Mouse (Mus musculus): Measurements from ENCODE around the gene Hivep2. TPM values are rescaled to one million over a fixed set of nuclear protein-coding genes. Genes with fewer than 3 reads are reported as not detected.

The Hivep2 gene
- polyA plus RNA-seq, 1 experiment from 2014 or later: 4.6 TPM

- H3K4me2 ChIP-seq (replicated peaks; ENCODE audit: low read depth, low read length): no peak overlapping the region
- ATAC-seq (ENCODE audit: low FRiP score, low TSS enrichment): no peak
- H3K9ac ChIP-seq (replicated peaks; ENCODE audit: low read length): no peak overlapping the region
- H3K27ac ChIP-seq (ENCODE audit: low read length): no peak overlapping the region
- no peak overlapping the region for H3K4me3 ChIP-seq (ENCODE audit: low read length)
- peaks cover 12% of the 10 kb centered on the region for H3K4me1 ChIP-seq (ENCODE audit: insufficient read depth, low read length)
- H3K27me3 ChIP-seq (ENCODE audit: insufficient read depth, low read length): no peaks in the 10 kb centered on the region
- no peaks in the 10 kb centered on the region for H3K36me3 ChIP-seq (ENCODE audit: insufficient read depth, low read length)
- no peaks in the 10 kb centered on the region for H3K9me3 ChIP-seq (ENCODE audit: low read length)
- WGBS: 75% methylated on average over 3 of the region's 3 CpGs
Observed at GRCm38 (mm10) chr10:13970321-13970720, 4.4 kb downstream of the Hivep2 start.

GRCm38 (mm10) chr10:13971268-13971667, 5.4 kb downstream of the Hivep2 start:
- H3K27me3 ChIP-seq (ENCODE audit: insufficient read depth, low read length): no peaks in the 10 kb centered on the region
- H3K9ac ChIP-seq (replicated peaks; ENCODE audit: low read length): no peak overlapping the region
- no peak for ATAC-seq (ENCODE audit: low FRiP score, low TSS enrichment)
- no peak overlapping the region for H3K4me3 ChIP-seq (ENCODE audit: low read length)
- H3K4me1 ChIP-seq (ENCODE audit: insufficient read depth, low read length): peaks cover 12% of the 10 kb centered on the region
- no peak overlapping the region for H3K27ac ChIP-seq (ENCODE audit: low read length)
- WGBS: 49% methylated on average over 5 of the region's 5 CpGs
- no peak overlapping the region for H3K4me2 ChIP-seq (replicated peaks; ENCODE audit: low read depth, low read length)
- H3K36me3 ChIP-seq (ENCODE audit: insufficient read depth, low read length): no peaks in the 10 kb centered on the region
- H3K9me3 ChIP-seq (ENCODE audit: low read length): no peaks in the 10 kb centered on the region

GRCm38 (mm10) chr10:13973563-13974179, 7.8 kb downstream of the Hivep2 start:
- no peak overlapping the region for H3K4me3 ChIP-seq (ENCODE audit: low read length)
- 79% methylated on average over 7 of the region's 7 CpGs for WGBS
- H3K36me3 ChIP-seq (ENCODE audit: insufficient read depth, low read length): no peaks in the 10 kb centered on the region
- no peaks in the 10 kb centered on the region for H3K9me3 ChIP-seq (ENCODE audit: low read length)
- H3K4me1 ChIP-seq (ENCODE audit: insufficient read depth, low read length): peaks cover 11% of the 10 kb centered on the region
- H3K27me3 ChIP-seq (ENCODE audit: insufficient read depth, low read length): no peaks in the 10 kb centered on the region
- H3K4me2 ChIP-seq (replicated peaks; ENCODE audit: low read depth, low read length): no peak overlapping the region
- ATAC-seq (ENCODE audit: low FRiP score, low TSS enrichment): no peak
- no peak overlapping the region for H3K27ac ChIP-seq (ENCODE audit: low read length)
- no peak overlapping the region for H3K9ac ChIP-seq (replicated peaks; ENCODE audit: low read length)

DNA sequence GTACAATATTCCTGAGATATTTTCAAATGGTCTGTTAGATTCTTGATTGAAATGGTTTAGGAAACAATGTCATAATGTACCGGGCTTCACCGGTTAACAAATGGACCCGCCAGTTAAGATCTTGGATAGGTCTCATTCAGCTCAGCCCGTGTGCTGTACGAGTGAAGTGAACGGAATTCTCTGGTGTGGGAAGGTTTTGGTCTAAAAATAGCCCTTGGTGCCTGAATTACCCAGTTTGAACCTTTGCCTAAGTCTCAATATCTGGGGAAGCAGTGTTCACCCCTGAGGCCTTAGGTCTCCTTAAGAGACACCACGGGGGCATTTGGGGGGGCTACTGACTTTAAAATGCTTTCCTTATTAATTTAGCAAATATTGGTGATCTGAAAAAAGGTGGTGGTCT, 8.6 kb downstream of the Hivep2 start:
- Histone ChIP-seq H3K36me3 (ENCODE audit: insufficient read depth, low read length) (no peaks in the 10 kb centered on the region), H3K4me2 (replicated peaks; ENCODE audit: low read depth, low read length) (no peak overlapping the region), H3K27me3 (ENCODE audit: insufficient read depth, low read length) (no peaks in the 10 kb centered on the region), H3K4me3 (ENCODE audit: low read length) (no peak overlapping the region), H3K9me3 (ENCODE audit: low read length) (no peaks in the 10 kb centered on the region), H3K9ac (replicated peaks; ENCODE audit: low read length) (no peak overlapping the region), H3K27ac (ENCODE audit: low read length) (no peak overlapping the region), H3K4me1 (ENCODE audit: insufficient read depth, low read length) (peaks cover 7% of the 10 kb centered on the region)
- no peak for ATAC-seq (ENCODE audit: low FRiP score, low TSS enrichment)
- 72% methylated on average over 7 of the region's 7 CpGs for WGBS

GRCm38 (mm10) chr10:13975861-13976260, 10.0 kb downstream of the Hivep2 start:
- Histone ChIP-seq H3K4me1 (ENCODE audit: insufficient read depth, low read length) (peaks cover 7% of the 10 kb centered on the region), H3K4me2 (replicated peaks; ENCODE audit: low read depth, low read length) (no peak overlapping the region), H3K36me3 (ENCODE audit: insufficient read depth, low read length) (no peaks in the 10 kb centered on the region), H3K27ac (ENCODE audit: low read length) (no peak overlapping the region), H3K9ac (replicated peaks; ENCODE audit: low read length) (no peak overlapping the region), H3K9me3 (ENCODE audit: low read length) (no peaks in the 10 kb centered on the region), H3K27me3 (ENCODE audit: insufficient read depth, low read length) (no peaks in the 10 kb centered on the region), H3K4me3 (ENCODE audit: low read length) (no peak overlapping the region)
- no peak for ATAC-seq (ENCODE audit: low FRiP score, low TSS enrichment)
- WGBS: 60% methylated on average over 4 of the region's 4 CpGs

DNA sequence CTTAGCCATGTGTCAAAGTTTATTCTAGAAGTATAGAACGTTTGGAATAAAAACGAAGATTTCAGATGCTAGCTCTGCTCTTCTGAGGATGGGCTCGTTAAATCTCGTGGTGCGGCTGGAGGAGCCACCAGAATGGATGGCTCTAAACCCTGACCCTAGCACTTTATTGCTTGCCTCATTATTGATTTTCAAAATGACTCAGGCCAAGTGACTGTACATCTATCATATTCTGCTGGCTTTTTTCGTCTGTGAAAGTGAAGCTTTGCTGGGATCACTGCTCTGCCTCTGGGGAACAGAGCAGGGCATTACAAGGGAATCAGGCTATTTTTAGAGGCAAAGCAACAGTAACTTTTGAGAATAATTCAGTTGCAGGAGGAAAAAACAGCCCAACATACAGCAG, 10.4 kb downstream of the Hivep2 start:
- Histone ChIP-seq H3K4me2 (replicated peaks; ENCODE audit: low read depth, low read length) (no peak overlapping the region), H3K27ac (ENCODE audit: low read length) (no peak overlapping the region), H3K9me3 (ENCODE audit: low read length) (no peaks in the 10 kb centered on the region), H3K4me3 (ENCODE audit: low read length) (no peak overlapping the region), H3K27me3 (ENCODE audit: insufficient read depth, low read length) (no peaks in the 10 kb centered on the region), H3K36me3 (ENCODE audit: insufficient read depth, low read length) (no peaks in the 10 kb centered on the region), H3K4me1 (ENCODE audit: insufficient read depth, low read length) (peaks cover 5% of the 10 kb centered on the region), H3K9ac (replicated peaks; ENCODE audit: low read length) (no peak overlapping the region)
- no peak for ATAC-seq (ENCODE audit: low FRiP score, low TSS enrichment)
- WGBS: 36% methylated on average over 6 of the region's 6 CpGs

DNA sequence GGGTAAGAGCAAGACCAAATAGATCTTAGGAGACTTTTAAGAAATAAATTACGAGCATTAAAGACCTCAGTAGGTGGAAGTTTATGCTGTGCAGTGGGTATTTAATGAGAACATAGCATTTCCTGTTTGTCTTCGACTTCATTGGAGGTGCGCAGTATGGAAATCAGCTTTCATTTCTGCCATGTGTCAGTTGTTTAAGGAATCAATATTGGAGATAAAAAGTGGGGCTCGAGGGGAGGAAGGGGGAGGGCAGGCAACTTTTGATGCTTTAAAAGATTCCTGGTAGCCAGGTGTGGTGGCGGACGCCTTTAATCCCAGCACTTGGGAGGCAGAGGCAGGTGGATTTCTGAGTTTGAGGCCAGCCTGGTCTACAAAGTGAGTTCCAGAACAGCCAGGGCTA, 16.4 kb downstream of the Hivep2 start:
- 71% methylated on average over 6 of the region's 6 CpGs for WGBS
- Histone ChIP-seq H3K27me3 (ENCODE audit: insufficient read depth, low read length) (no peaks in the 10 kb centered on the region), H3K4me1 (ENCODE audit: insufficient read depth, low read length) (peaks cover 18% of the 10 kb centered on the region), H3K36me3 (ENCODE audit: insufficient read depth, low read length) (no peaks in the 10 kb centered on the region), H3K4me2 (replicated peaks; ENCODE audit: low read depth, low read length) (peak overlapping the region; percentile 83), H3K4me3 (ENCODE audit: low read length) (peak overlapping the region; percentile 60), H3K9me3 (ENCODE audit: low read length) (no peaks in the 10 kb centered on the region), H3K9ac (replicated peaks; ENCODE audit: low read length) (no peak overlapping the region), H3K27ac (ENCODE audit: low read length) (no peak overlapping the region; the same call in 1 of the 2 replicates)
- ATAC-seq (ENCODE audit: low FRiP score, low TSS enrichment): no peak

DNA sequence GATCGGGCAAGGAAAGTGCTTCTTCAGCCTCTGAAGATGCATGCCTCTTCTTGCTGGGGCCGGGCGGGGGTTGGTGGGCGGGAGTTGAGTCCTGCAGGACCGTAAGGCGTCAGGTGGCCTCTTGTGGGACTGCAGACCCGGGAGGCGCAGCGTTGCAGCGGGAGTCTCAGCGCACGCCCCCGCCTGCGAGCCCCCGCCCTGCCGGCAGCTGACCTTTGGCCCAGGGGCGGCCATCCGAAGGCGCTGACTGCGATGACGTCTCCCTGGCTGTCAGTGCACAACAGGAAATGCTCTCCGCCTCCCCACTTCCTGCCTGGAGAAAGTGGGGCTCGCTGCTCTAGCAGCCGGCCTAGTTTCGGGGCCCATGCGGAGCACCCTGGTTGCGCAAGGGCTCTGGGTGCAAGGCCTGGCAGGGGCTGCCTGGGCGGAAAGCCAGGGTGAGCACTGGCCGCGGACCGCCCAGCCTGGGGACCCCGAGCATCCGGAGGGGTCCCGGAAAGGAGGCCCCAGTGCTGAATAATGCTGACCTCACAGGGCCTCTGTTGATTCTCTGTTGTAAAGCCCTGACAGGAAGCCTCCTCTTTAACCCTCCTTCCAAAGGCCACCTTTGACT, 17.0 kb downstream of the Hivep2 start:
- H3K36me3 ChIP-seq (ENCODE audit: insufficient read depth, low read length): no peaks in the 10 kb centered on the region

GRCm38 (mm10) chr10:13983631-13984030, 17.8 kb downstream of the Hivep2 start:
- Histone ChIP-seq H3K4me2 (replicated peaks; ENCODE audit: low read depth, low read length) (peak overlapping the region; percentile 83), H3K4me3 (ENCODE audit: low read length) (no peak overlapping the region), H3K27me3 (ENCODE audit: insufficient read depth, low read length) (no peaks in the 10 kb centered on the region), H3K36me3 (ENCODE audit: insufficient read depth, low read length) (no peaks in the 10 kb centered on the region), H3K9ac (replicated peaks; ENCODE audit: low read length) (no peak overlapping the region), H3K9me3 (ENCODE audit: low read length) (no peaks in the 10 kb centered on the region), H3K4me1 (ENCODE audit: insufficient read depth, low read length) (peaks cover 22% of the 10 kb centered on the region), H3K27ac (ENCODE audit: low read length) (peak overlapping the region; percentile 98)
- WGBS: 26% methylated on average over 12 of the region's 12 CpGs
- ATAC-seq (ENCODE audit: low FRiP score, low TSS enrichment): no peak

More for the DNA sequence above, 17.0 kb downstream of the Hivep2 start:
- ATAC-seq (ENCODE audit: low FRiP score, low TSS enrichment): peak; percentile 90
- Histone ChIP-seq H3K9ac (replicated peaks; ENCODE audit: low read length) (peak overlapping the region; percentile 84), H3K9me3 (ENCODE audit: low read length) (no peaks in the 10 kb centered on the region), H3K4me1 (ENCODE audit: insufficient read depth, low read length) (peaks cover 18% of the 10 kb centered on the region), H3K4me2 (replicated peaks; ENCODE audit: low read depth, low read length) (peak overlapping the region; percentile 83), H3K4me3 (ENCODE audit: low read length) (peak overlapping the region; percentile 60), H3K27me3 (ENCODE audit: insufficient read depth, low read length) (no peaks in the 10 kb centered on the region), H3K27ac (ENCODE audit: low read length) (peak overlapping the region; percentile 98)
- 1% methylated on average over 32 of the region's 34 CpGs for WGBS

DNA sequence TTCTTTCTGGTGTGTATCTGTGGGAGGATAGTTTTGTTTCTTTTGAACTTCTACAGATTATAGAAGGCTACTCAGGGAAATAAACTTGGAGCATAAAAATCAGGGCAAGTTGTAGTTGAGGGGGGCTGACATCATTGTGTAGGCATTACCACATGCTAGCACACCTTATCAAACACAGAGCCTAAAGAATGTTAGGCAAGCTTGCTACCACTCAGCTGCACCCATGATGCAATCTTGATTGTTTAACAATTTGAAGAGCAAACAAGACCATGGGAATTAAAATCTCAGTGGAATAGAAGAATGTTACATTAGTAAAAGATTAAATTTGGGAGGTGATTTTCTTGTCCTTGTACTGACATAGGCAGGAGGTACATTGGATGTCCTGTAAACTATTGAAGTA, 18.4 kb downstream of the Hivep2 start:
- Histone ChIP-seq H3K4me2 (replicated peaks; ENCODE audit: low read depth, low read length) (no peak overlapping the region), H3K27me3 (ENCODE audit: insufficient read depth, low read length) (no peaks in the 10 kb centered on the region), H3K4me1 (ENCODE audit: insufficient read depth, low read length) (peaks cover 22% of the 10 kb centered on the region), H3K4me3 (ENCODE audit: low read length) (no peak overlapping the region), H3K9ac (replicated peaks; ENCODE audit: low read length) (no peak overlapping the region), H3K9me3 (ENCODE audit: low read length) (no peaks in the 10 kb centered on the region), H3K36me3 (ENCODE audit: insufficient read depth, low read length) (no peaks in the 10 kb centered on the region), H3K27ac (ENCODE audit: low read length) (no peak overlapping the region)
- ATAC-seq (ENCODE audit: low FRiP score, low TSS enrichment): no peak
